Mouse (Mus musculus): Measurements from ENCODE around the gene Osbpl3. TPM values are rescaled to one million over a fixed set of nuclear protein-coding genes. Genes with fewer than 3 reads are reported as not detected.

Osbpl3 gene
- polyA plus RNA-seq, 1 experiment, result 18.0 TPM

DNA sequence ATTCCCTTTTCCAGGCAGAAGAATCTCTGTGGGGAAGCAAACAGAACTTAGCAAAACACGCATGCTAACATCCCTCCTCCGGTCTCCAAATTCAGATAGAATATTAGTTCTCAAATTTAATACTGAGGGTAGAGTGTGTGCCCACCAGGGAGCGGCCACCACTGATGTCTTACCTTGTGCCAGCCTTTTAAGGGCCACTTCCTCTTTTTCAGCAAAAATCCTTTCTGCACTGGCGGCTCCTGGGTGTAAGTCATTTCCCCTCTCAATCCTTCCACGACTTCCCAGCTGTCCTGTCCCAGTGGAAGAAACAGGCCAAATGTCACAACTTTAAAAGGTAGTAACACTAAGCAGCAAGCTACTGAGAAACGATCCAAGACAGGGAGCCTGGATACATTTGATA, 103.2 kb downstream of the Osbpl3 start:
- peaks cover 14% of the 10 kb centered on the region for H3K4me1 ChIP-seq (ENCODE audit: control insufficient read depth, insufficient read depth, low read length)
- H3K4me3 ChIP-seq (ENCODE audit: insufficient read depth, low read length), result no peak overlapping the region
- no peak for TF ChIP-seq POLR2A (IDR thresholded peaks at IDR 0.05; ENCODE audit: low read depth, low read length)
- no peak for TF ChIP-seq CTCF (IDR thresholded peaks at IDR 0.05; ENCODE audit: borderline replicate concordance, insufficient read depth, low read length)
- H3K27ac ChIP-seq (ENCODE audit: insufficient read depth, low read length), result no peak overlapping the region

DNA sequence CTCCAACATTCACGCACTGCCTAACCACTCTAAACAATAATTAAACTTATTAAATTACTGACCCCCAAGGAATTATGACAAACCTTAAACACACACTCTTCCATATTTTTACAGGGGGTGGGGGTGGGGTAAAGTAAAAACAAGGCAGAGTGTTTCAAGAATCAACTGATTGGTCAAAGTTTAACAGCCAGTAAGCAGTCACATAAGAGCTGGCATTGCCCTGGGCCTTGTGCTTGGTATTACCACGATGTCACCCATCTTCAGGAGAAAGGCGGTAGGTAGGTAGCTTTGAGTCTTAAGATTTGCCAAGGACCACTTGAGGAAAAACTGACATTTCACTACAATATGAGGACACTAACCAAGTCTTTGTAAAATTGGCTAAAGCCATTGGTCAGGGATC, 105.1 kb downstream of the Osbpl3 start:
- TF ChIP-seq CTCF (IDR thresholded peaks at IDR 0.05; ENCODE audit: borderline replicate concordance, insufficient read depth, low read length), result no peak
- TF ChIP-seq POLR2A (IDR thresholded peaks at IDR 0.05; ENCODE audit: low read depth, low read length), result no peak
- no peak overlapping the region for H3K4me3 ChIP-seq (ENCODE audit: insufficient read depth, low read length)
- peaks cover 13% of the 10 kb centered on the region for H3K4me1 ChIP-seq (ENCODE audit: control insufficient read depth, insufficient read depth, low read length)
- H3K27ac ChIP-seq (ENCODE audit: insufficient read depth, low read length), result no peak overlapping the region

DNA sequence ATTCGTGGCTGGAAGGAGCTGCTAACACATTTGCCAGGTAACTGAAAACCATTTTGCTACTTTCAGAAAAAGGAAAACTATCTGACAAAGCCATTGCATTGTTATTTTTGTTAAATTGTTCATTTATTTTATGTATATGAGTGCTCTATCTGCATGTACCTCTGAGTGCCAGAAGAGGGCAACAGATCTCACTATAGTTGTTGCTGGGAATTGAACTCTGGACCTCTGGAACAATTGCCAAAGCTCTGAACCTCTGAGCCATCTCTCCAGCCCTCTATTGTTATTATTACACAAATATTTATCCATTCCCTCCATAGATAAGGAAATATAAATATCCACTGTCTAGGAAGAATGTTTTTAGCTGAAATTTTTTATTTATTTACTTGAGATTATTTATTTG, 107.4 kb downstream of the Osbpl3 start:
- TF ChIP-seq POLR2A (IDR thresholded peaks at IDR 0.05; ENCODE audit: low read depth, low read length) (no peak), CTCF (IDR thresholded peaks at IDR 0.05; ENCODE audit: borderline replicate concordance, insufficient read depth, low read length) (no peak)
- Histone ChIP-seq H3K4me3 (ENCODE audit: insufficient read depth, low read length) (no peak overlapping the region), H3K4me1 (ENCODE audit: control insufficient read depth, insufficient read depth, low read length) (no peaks in the 10 kb centered on the region), H3K27ac (ENCODE audit: insufficient read depth, low read length) (no peak overlapping the region)

DNA sequence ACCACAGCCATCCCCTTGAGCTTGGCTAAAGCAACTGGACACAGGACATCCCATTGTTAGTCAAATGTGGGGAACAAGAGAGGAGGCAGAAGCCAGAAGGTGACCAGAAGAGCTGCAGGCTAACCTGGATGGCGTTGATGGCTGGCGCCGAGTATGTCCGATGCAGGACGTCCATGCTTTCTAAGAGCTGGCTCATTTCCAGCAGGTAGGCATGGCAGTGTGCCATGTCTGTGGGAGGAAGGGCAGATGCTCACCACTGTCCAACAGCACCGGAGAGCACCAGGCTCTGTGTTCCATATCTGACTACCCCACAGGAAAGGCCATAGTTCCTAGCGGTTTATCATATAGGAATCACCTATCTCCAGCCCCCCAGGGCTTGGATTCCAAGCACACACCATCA, 109.8 kb downstream of the Osbpl3 start:
- Histone ChIP-seq H3K27ac (ENCODE audit: insufficient read depth, low read length) (no peak overlapping the region), H3K4me3 (ENCODE audit: insufficient read depth, low read length) (no peak overlapping the region), H3K4me1 (ENCODE audit: control insufficient read depth, insufficient read depth, low read length) (no peaks in the 10 kb centered on the region)
- TF ChIP-seq POLR2A (IDR thresholded peaks at IDR 0.05; ENCODE audit: low read depth, low read length) (no peak), CTCF (IDR thresholded peaks at IDR 0.05; ENCODE audit: borderline replicate concordance, insufficient read depth, low read length) (no peak)

DNA sequence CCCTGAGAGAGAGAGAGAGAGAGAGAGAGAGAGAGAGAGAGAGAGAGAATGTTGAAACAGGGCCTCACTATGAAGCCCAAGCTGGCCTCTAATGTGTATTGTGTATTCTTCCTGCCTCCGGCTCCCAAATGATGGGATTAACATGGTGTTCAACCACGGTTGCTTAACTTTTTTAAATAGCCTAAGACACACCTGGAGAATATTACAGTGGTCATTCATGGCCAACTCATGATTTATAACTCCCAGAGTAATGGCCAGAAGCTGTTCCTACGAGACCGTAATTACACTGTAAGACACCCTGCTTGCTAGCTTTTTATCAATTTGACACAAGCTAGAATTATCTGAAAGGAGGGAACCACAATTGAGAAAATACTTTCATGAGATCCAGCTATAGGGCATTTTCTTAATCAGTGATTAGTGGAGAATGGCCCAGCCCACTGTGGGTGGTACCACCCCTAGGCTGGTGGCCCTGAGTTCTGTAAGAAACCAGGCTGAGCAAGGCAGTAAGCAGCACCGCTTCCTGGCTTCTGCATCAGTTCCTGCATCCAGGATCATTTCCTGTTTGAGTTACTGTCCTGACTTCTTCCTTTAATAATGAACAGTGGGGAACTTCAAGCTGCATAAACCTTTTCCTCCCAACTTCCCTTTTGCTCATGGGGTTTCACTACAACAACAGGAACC, 115.6 kb downstream of the Osbpl3 start:
- H3K4me3 ChIP-seq (ENCODE audit: insufficient read depth, low read length), result no peak overlapping the region
- TF ChIP-seq CTCF (IDR thresholded peaks at IDR 0.05; ENCODE audit: borderline replicate concordance, insufficient read depth, low read length), result no peak
- TF ChIP-seq POLR2A (IDR thresholded peaks at IDR 0.05; ENCODE audit: low read depth, low read length), result no peak
- H3K27ac ChIP-seq (ENCODE audit: insufficient read depth, low read length), result no peak overlapping the region
- no peaks in the 10 kb centered on the region for H3K4me1 ChIP-seq (ENCODE audit: control insufficient read depth, insufficient read depth, low read length)

DNA sequence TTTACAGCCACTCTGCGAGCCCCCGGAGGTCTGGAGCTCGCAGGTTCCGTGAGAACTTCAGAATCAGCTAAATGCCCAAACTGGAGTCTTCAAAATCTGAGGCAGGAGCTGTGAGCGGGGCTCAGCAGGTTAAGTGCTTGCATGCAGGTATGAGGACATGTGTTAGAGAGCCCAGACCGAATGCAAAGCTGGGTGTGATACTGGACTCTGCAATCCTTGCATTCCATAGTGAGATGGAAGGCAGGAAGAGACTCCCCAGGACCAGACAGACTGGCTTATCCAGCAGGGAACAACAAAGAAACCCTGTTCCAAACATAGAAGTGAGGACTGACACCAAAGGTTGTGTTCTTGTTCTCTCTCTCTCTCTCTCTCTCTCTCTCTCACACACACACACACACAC, 118.6 kb downstream of the Osbpl3 start:
- H3K4me3 ChIP-seq (ENCODE audit: insufficient read depth, low read length), result no peak overlapping the region
- TF ChIP-seq CTCF (IDR thresholded peaks at IDR 0.05; ENCODE audit: borderline replicate concordance, insufficient read depth, low read length) (no peak), POLR2A (IDR thresholded peaks at IDR 0.05; ENCODE audit: low read depth, low read length) (no peak)
- no peaks in the 10 kb centered on the region for H3K4me1 ChIP-seq (ENCODE audit: control insufficient read depth, insufficient read depth, low read length)
- H3K27ac ChIP-seq (ENCODE audit: insufficient read depth, low read length), result no peak overlapping the region

DNA sequence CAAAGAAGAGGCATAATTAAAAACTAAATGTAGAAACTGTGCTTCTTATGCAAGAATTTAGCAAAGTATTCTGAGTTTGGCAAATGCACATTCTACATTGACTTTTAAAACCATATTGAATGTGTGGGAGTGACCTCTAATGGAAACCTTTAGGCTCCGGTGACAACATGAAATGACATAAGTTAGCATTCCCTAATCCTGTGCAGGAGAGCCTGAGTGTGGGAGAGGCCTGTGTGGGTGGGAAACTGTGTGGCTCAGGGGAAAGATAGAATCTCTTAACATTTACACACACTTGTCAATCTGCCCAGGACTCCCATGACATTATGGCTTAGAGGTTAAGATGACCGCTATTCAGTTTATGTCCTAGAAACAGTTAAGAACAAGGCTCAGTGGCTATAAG, 119.6 kb downstream of the Osbpl3 start:
- no peak overlapping the region for H3K27ac ChIP-seq (ENCODE audit: insufficient read depth, low read length)
- no peaks in the 10 kb centered on the region for H3K4me1 ChIP-seq (ENCODE audit: control insufficient read depth, insufficient read depth, low read length)
- H3K4me3 ChIP-seq (ENCODE audit: insufficient read depth, low read length), result no peak overlapping the region
- TF ChIP-seq CTCF (IDR thresholded peaks at IDR 0.05; ENCODE audit: borderline replicate concordance, insufficient read depth, low read length) (no peak), POLR2A (IDR thresholded peaks at IDR 0.05; ENCODE audit: low read depth, low read length) (no peak)

DNA sequence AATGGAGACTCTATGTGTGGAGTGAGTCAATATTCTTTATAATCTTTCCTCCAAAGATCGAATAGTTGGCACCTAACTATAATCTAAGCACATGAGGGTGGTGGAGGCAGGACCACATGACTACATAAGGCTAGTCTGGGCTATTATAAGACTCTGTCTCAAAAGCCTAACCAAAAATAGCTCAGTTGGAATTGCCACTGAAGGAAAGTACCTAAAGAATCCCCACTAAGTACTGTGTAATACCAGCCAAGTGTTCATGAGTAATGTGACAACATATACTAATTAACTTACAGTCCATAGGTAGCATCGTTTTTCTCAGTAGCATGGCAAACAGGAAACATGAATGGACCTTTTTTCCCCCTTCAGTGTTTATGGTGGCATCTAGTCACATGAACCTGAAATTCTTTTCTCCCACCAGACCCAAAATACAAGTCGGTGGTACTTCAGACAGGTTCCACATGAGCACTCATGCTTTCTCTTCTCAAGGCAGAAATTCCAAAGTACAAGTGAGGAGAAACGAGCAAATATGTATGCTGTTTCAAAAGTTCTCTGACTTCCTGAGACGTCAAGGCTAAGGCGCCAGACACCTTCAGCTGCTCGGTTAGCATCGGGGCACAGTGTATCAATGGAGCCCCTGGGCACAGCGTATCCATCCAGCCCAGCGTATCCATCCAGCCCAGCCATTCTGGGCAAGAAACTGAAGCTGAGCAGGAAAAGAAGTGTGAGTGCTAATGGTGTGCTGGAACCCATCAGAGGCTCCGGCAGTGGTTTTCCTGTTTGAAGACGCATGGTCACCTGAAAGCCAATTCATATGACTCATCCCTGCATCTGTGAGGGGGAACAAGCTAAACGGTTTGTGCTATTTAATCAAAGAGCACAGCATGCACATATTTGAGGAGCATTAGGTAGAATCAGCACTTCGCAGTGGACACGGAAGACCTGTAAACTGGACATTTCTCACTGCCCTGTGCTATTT, 120.9 kb downstream of the Osbpl3 start:
- TF ChIP-seq CTCF (IDR thresholded peaks at IDR 0.05; ENCODE audit: borderline replicate concordance, insufficient read depth, low read length) (no peak), POLR2A (IDR thresholded peaks at IDR 0.05; ENCODE audit: low read depth, low read length) (no peak)
- Histone ChIP-seq H3K4me1 (ENCODE audit: control insufficient read depth, insufficient read depth, low read length) (no peaks in the 10 kb centered on the region), H3K27ac (ENCODE audit: insufficient read depth, low read length) (no peak overlapping the region), H3K4me3 (ENCODE audit: insufficient read depth, low read length) (no peak overlapping the region)

DNA sequence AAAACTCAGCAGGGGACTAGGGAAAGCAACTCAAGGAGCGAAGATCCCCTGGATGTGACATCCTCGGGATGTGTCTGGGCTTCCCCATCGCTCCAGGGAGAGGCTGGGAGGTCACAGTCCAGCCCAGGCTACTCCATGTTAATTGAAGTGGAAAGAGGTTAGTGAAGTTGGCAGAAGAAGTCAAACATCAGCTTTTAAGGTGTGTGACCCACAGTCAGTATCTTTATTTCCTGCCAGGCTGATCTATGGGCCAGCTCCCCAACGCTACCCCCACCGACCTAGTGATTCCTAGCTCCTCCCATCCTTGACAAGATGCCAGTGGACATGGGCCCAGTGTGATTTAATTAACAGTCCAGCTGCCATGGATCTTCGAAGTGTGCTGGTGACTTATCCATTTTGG, 122.7 kb downstream of the Osbpl3 start:
- 0 out of 2 replicates have a peak, but pooled peaks cover 5% of the 10 kb centered on the region for H3K4me1 ChIP-seq (ENCODE audit: control insufficient read depth, insufficient read depth, low read length)
- no peak for TF ChIP-seq POLR2A (IDR thresholded peaks at IDR 0.05; ENCODE audit: low read depth, low read length)
- no peak for TF ChIP-seq CTCF (IDR thresholded peaks at IDR 0.05; ENCODE audit: borderline replicate concordance, insufficient read depth, low read length)
- H3K4me3 ChIP-seq (ENCODE audit: insufficient read depth, low read length), result no peak overlapping the region
- no peak overlapping the region for H3K27ac ChIP-seq (ENCODE audit: insufficient read depth, low read length)

DNA sequence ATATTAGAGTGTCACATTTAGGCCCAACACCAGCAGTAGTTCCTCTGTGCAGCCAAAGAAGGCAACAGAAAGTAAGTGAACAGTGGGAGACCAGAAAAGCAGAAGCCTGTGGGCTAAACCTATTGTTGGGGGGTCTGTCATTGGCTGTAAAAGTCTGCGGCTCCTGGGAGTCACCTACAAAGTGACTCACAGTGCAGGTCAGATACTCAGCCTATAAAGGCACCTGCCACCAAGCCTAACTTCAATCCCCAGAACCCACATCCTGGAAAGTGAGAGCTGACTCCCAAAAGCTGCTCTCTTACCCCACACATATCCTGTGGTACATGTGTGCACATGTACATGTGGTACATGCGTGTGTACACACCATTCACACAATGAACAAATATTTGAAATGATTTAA, 124.5 kb downstream of the Osbpl3 start:
- H3K4me3 ChIP-seq (ENCODE audit: insufficient read depth, low read length), result no peak overlapping the region
- TF ChIP-seq CTCF (IDR thresholded peaks at IDR 0.05; ENCODE audit: borderline replicate concordance, insufficient read depth, low read length) (no peak), POLR2A (IDR thresholded peaks at IDR 0.05; ENCODE audit: low read depth, low read length) (no peak)
- no peak overlapping the region for H3K27ac ChIP-seq (ENCODE audit: insufficient read depth, low read length)
- H3K4me1 ChIP-seq (ENCODE audit: control insufficient read depth, insufficient read depth, low read length), result 0 out of 2 replicates have a peak, but pooled peaks cover 6% of the 10 kb centered on the region

All from embryonic fibroblast, embryonic 13.5 days (primary cell).